Mouse (Mus musculus): ENCODE measurements around the gene Cenpo. TPM values are rescaled to one million over a fixed set of nuclear protein-coding genes. Genes with fewer than 3 reads are reported as not detected.
A peak's percentile ranks its signal among the peaks of the same experiment; 100 is the strongest.

Cenpo gene
- polyA plus RNA-seq, 1 experiment from 2014 or later, result 23.0 TPM

- Histone ChIP-seq H3K27me3 (ENCODE audit: control insufficient read depth, insufficient read depth, low read length) (no peaks in the 10 kb centered on the region), H3K9me3 (replicated peaks; ENCODE audit: control insufficient read depth, low read length) (no peaks in the 10 kb centered on the region), H3K4me3 (ENCODE audit: low read depth, low read length) (no peak overlapping the region), H3K4me2 (ENCODE audit: low read depth, low read length) (no peak overlapping the region), H3K36me3 (replicated peaks; ENCODE audit: control insufficient read depth, insufficient read depth, low read depth, low read length) (no peaks in the 10 kb centered on the region), H3K9ac (replicated peaks; ENCODE audit: low read length) (no peak overlapping the region), H3K4me1 (ENCODE audit: control insufficient read depth, insufficient read depth, low read length) (no peaks in the 10 kb centered on the region; the same call in 1 of the 2 replicates), H3K27ac (replicated peaks; ENCODE audit: low read depth, low read length) (no peak overlapping the region)
- DNase-seq (ENCODE audit: low spot score) (peak; percentile 48), ATAC-seq (replicated peaks; ENCODE audit: insufficient number of reproducible peaks, low FRiP score, low TSS enrichment, low read depth) (no peak)
- WGBS, result 48% methylated on average over 10 of the region's 10 CpGs
Observed at GRCm38 (mm10) chr12:4193025-4193740, 40.9 kb downstream of the Cenpo start.

- DNase-seq (ENCODE audit: low spot score) (peak; percentile 9), ATAC-seq (replicated peaks; ENCODE audit: insufficient number of reproducible peaks, low FRiP score, low TSS enrichment, low read depth) (no peak)
- Histone ChIP-seq H3K9ac (replicated peaks; ENCODE audit: low read length) (no peak overlapping the region), H3K4me2 (ENCODE audit: low read depth, low read length) (no peak overlapping the region), H3K36me3 (replicated peaks; ENCODE audit: control insufficient read depth, insufficient read depth, low read depth, low read length) (no peaks in the 10 kb centered on the region), H3K27me3 (ENCODE audit: control insufficient read depth, insufficient read depth, low read length) (no peaks in the 10 kb centered on the region), H3K4me3 (ENCODE audit: low read depth, low read length) (no peak overlapping the region), H3K9me3 (replicated peaks; ENCODE audit: control insufficient read depth, low read length) (no peaks in the 10 kb centered on the region), H3K27ac (replicated peaks; ENCODE audit: low read depth, low read length) (no peak overlapping the region), H3K4me1 (ENCODE audit: control insufficient read depth, insufficient read depth, low read length) (no peaks in the 10 kb centered on the region; the same call in 1 of the 2 replicates)
- 58% methylated on average over 6 of the region's 6 CpGs for WGBS
Observed at GRCm38 (mm10) chr12:4192514-4192913, 41.6 kb downstream of the Cenpo start.

- Histone ChIP-seq H3K27ac (replicated peaks; ENCODE audit: low read depth, low read length) (no peak overlapping the region), H3K36me3 (replicated peaks; ENCODE audit: control insufficient read depth, insufficient read depth, low read depth, low read length) (no peaks in the 10 kb centered on the region), H3K27me3 (ENCODE audit: control insufficient read depth, insufficient read depth, low read length) (no peaks in the 10 kb centered on the region), H3K4me2 (ENCODE audit: low read depth, low read length) (no peak overlapping the region), H3K9ac (replicated peaks; ENCODE audit: low read length) (no peak overlapping the region), H3K9me3 (replicated peaks; ENCODE audit: control insufficient read depth, low read length) (no peaks in the 10 kb centered on the region), H3K4me3 (ENCODE audit: low read depth, low read length) (no peak overlapping the region), H3K4me1 (ENCODE audit: control insufficient read depth, insufficient read depth, low read length) (no peaks in the 10 kb centered on the region; the same call in 1 of the 2 replicates)
- ATAC-seq (replicated peaks; ENCODE audit: insufficient number of reproducible peaks, low FRiP score, low TSS enrichment, low read depth) (no peak), DNase-seq (ENCODE audit: low spot score) (peak; percentile 33)
- WGBS, result 39% methylated on average over 5 of the region's 5 CpGs
Observed at GRCm38 (mm10) chr12:4189060-4189447, 45.0 kb downstream of the Cenpo start.

- no peaks in the 10 kb centered on the region; the same call in 1 of the 2 replicates for H3K4me1 ChIP-seq (ENCODE audit: control insufficient read depth, insufficient read depth, low read length)
- ATAC-seq (replicated peaks; ENCODE audit: insufficient number of reproducible peaks, low FRiP score, low TSS enrichment, low read depth), result peak; percentile 66; the same call in 1 of the 2 replicates
- H3K4me2 ChIP-seq (ENCODE audit: low read depth, low read length), result no peak overlapping the region
- no peaks in the 10 kb centered on the region for H3K36me3 ChIP-seq (replicated peaks; ENCODE audit: control insufficient read depth, insufficient read depth, low read depth, low read length)
- H3K9ac ChIP-seq (replicated peaks; ENCODE audit: low read length), result no peak overlapping the region
- no peaks in the 10 kb centered on the region for H3K9me3 ChIP-seq (replicated peaks; ENCODE audit: control insufficient read depth, low read length)
- DNase-seq (ENCODE audit: low spot score), result peak; percentile 57
- H3K27me3 ChIP-seq (ENCODE audit: control insufficient read depth, insufficient read depth, low read length), result no peaks in the 10 kb centered on the region
- WGBS, result 26% methylated on average over 14 of the region's 14 CpGs
- H3K27ac ChIP-seq (replicated peaks; ENCODE audit: low read depth, low read length), result 0 out of 2 replicates have a peak overlapping the region, but pooled peaks have one; percentile 2
- no peak overlapping the region for H3K4me3 ChIP-seq (ENCODE audit: low read depth, low read length)
Observed at GRCm38 (mm10) chr12:4188171-4189059, 45.7 kb downstream of the Cenpo start.

- Histone ChIP-seq H3K4me1 (ENCODE audit: control insufficient read depth, insufficient read depth, low read length) (no peaks in the 10 kb centered on the region), H3K27me3 (ENCODE audit: control insufficient read depth, insufficient read depth, low read length) (no peaks in the 10 kb centered on the region), H3K4me3 (ENCODE audit: low read depth, low read length) (no peak overlapping the region), H3K4me2 (ENCODE audit: low read depth, low read length) (no peak overlapping the region), H3K27ac (replicated peaks; ENCODE audit: low read depth, low read length) (no peak overlapping the region), H3K9me3 (replicated peaks; ENCODE audit: control insufficient read depth, low read length) (no peaks in the 10 kb centered on the region), H3K36me3 (replicated peaks; ENCODE audit: control insufficient read depth, insufficient read depth, low read depth, low read length) (no peaks in the 10 kb centered on the region), H3K9ac (replicated peaks; ENCODE audit: low read length) (no peak overlapping the region)
- ATAC-seq (replicated peaks; ENCODE audit: insufficient number of reproducible peaks, low FRiP score, low TSS enrichment, low read depth) (no peak), DNase-seq (ENCODE audit: low spot score) (no peak)
- 30% methylated on average over 2 of the region's 2 CpGs for WGBS
Observed at GRCm38 (mm10) chr12:4184648-4185047, 49.4 kb downstream of the Cenpo start.

GRCm38 (mm10) chr12:4180507-4180906 is 53.6 kb downstream of the Cenpo start:
- H3K27ac ChIP-seq (replicated peaks; ENCODE audit: low read depth, low read length), result no peak overlapping the region
- 59% methylated on average over 3 of the region's 3 CpGs for WGBS
- H3K4me2 ChIP-seq (ENCODE audit: low read depth, low read length), result no peak overlapping the region

GRCm38 (mm10) chr12:4179671-4180233 is 54.3 kb downstream of the Cenpo start:
- Histone ChIP-seq H3K4me3 (ENCODE audit: low read depth, low read length) (no peak overlapping the region), H3K9me3 (replicated peaks; ENCODE audit: control insufficient read depth, low read length) (no peaks in the 10 kb centered on the region), H3K9ac (replicated peaks; ENCODE audit: low read length) (no peak overlapping the region), H3K4me1 (ENCODE audit: control insufficient read depth, insufficient read depth, low read length) (no peaks in the 10 kb centered on the region), H3K27me3 (ENCODE audit: control insufficient read depth, insufficient read depth, low read length) (no peaks in the 10 kb centered on the region), H3K4me2 (ENCODE audit: low read depth, low read length) (no peak overlapping the region), H3K27ac (replicated peaks; ENCODE audit: low read depth, low read length) (no peak overlapping the region), H3K36me3 (replicated peaks; ENCODE audit: control insufficient read depth, insufficient read depth, low read depth, low read length) (no peaks in the 10 kb centered on the region)
- DNase-seq (ENCODE audit: low spot score), result no peak
- no peak for ATAC-seq (replicated peaks; ENCODE audit: insufficient number of reproducible peaks, low FRiP score, low TSS enrichment, low read depth)
- WGBS, result 81% methylated on average over 6 of the region's 6 CpGs

More at GRCm38 (mm10) chr12:4180507-4180906, 53.6 kb downstream of the Cenpo start:
- no peaks in the 10 kb centered on the region for H3K36me3 ChIP-seq (replicated peaks; ENCODE audit: control insufficient read depth, insufficient read depth, low read depth, low read length)
- H3K9ac ChIP-seq (replicated peaks; ENCODE audit: low read length), result no peak overlapping the region
- no peak for ATAC-seq (replicated peaks; ENCODE audit: insufficient number of reproducible peaks, low FRiP score, low TSS enrichment, low read depth)
- H3K4me3 ChIP-seq (ENCODE audit: low read depth, low read length), result no peak overlapping the region
- H3K27me3 ChIP-seq (ENCODE audit: control insufficient read depth, insufficient read depth, low read length), result no peaks in the 10 kb centered on the region
- H3K9me3 ChIP-seq (replicated peaks; ENCODE audit: control insufficient read depth, low read length), result no peaks in the 10 kb centered on the region
- no peak for DNase-seq (ENCODE audit: low spot score)
- H3K4me1 ChIP-seq (ENCODE audit: control insufficient read depth, insufficient read depth, low read length), result no peaks in the 10 kb centered on the region
